Mouse (Mus musculus) ES-Bruce4 (cell line): Measurements from ENCODE around the gene Gm12794.
"Not testable (repeated sequence)": the region's sequence is repeated elsewhere in the genome, so short reads cannot be mapped to it uniquely, and the experiment has no call there.

Source experiments
- CTCF ChIP-seq: IDR thresholded peaks from one replicate; pipeline ENCODE4 v1.8.1; 2011; ENCODE audit warnings: low read depth, low read length
- POLR2A ChIP-seq: IDR thresholded peaks from one replicate; pipeline ENCODE4 v1.8.1; 2011; ENCODE audit warnings: low read length; ENCODE audit not compliant: insufficient read depth

DNA sequence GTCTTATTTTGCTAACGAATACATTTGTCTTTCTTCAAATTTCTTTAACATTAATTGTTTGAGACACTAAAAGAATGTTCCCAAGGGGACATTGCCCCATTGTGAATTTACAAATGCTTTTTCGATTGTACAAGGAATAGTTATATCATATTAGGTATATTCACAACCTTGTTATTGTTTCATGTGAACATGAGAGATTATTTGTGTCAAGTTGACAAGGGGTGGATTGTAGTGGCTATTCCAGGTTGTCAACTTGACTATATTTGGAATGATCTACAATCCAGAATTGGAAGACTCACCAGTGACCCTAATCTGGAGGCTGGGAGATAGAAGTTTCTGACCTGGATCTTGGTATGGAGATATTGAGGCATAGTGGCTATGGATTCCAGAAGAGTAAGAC is 46.1 kb downstream of the Gm12794 start, which contains the start of gene Gm12789:
- TF ChIP-seq CTCF, POLR2A: not testable (repeated sequence)
